9 mouse cellular contexts compared by ENCODE assay signal in genomic region chr2:153142620-153143199, GRCm38 (mm10). TPM values are rescaled to one million over a fixed set of nuclear protein-coding genes. Genes with fewer than 3 reads are reported as not detected.
DNase-seq lines count a peak whose midpoint lies in the region; ATAC-seq and TF ChIP-seq lines count a peak whose summit lies in the region.
"Had no signal": no experiment of that assay in that cellular context is flagged by ENCODE, and none has a peak within 500 bp of the region (broad histone marks: within the 10 kb centered on the region; RNA-seq: fewer than 3 reads in every experiment).

No protein-coding gene starts in this region.

- no peaks in the 10 kb centered on the region for H3K4me1 ChIP-seq in midbrain, embryonic 14.5 days (ENCODE audit: control insufficient read depth, insufficient read depth, low read length)
- no peaks in the 10 kb centered on the region for H3K4me1 ChIP-seq in midbrain, embryonic 13.5 days (replicated peaks)
- H3K4me1 ChIP-seq: neural tube, embryonic 12.5 days had no signal

- POLR2A ChIA-PET in Patski (lab: Charles Lee): interaction anchor here (1.3 kb wide), 1 partner anchor 61 kb away, joined by 5 read pairs; no protein-coding TSS in a partner anchor

- H3K27ac ChIP-seq in midbrain, embryonic 14.5 days (replicated peaks; ENCODE audit: low read depth, low read length): no peak overlapping the region
- H3K27ac ChIP-seq in midbrain, embryonic 13.5 days: no peak overlapping the region
- H3K27ac ChIP-seq: neural tube, embryonic 12.5 days had no signal

- H3K4me2 ChIP-seq in midbrain, embryonic 14.5 days (ENCODE audit: low read length): no peak overlapping the region
- H3K4me2 ChIP-seq in midbrain, embryonic 13.5 days (replicated peaks): no peak overlapping the region
- H3K4me2 ChIP-seq: neural tube, embryonic 12.5 days had no signal

- CTCF ChIA-PET in Patski (lab: Charles Lee): interaction anchor here (0.8 to 5.4 kb wide), 26 partner anchors 9 to 430 kb away, joined by 3 to 70 read pairs (median 4); partner anchors contain the start of genes Hck and Tm9sf4

- no peak for ATAC-seq in midbrain, embryonic 14.5 days (ENCODE audit: low FRiP score, low TSS enrichment)
- ATAC-seq in midbrain, embryonic 13.5 days: no peak
- no peak for ATAC-seq in Patski

- no peaks in the 10 kb centered on the region for H3K9me3 ChIP-seq in midbrain, embryonic 14.5 days (ENCODE audit: control insufficient read depth, low read length)
- no peaks in the 10 kb centered on the region for H3K9me3 ChIP-seq in midbrain, embryonic 13.5 days
- H3K9me3 ChIP-seq: neural tube, embryonic 12.5 days had no signal

- DNase-seq in midbrain, embryonic 14.5 days: peak; percentile 87
- no peak for DNase-seq in Patski (ENCODE audit: low read depth, low spot score)
- peak; percentile 70 for DNase-seq in cerebellum, adult 9-10 months
- peak; percentile 46 to 68 for DNase-seq in frontal cortex, postnatal 36 days (ENCODE audit: low spot score in 2 of 2)
- peak; percentile 22 to 53 for DNase-seq in layer of hippocampus, adult 8-10 months (ENCODE audit: low spot score in 2 of 2)
- peak; percentile 67 for DNase-seq in naive thymus-derived CD4-positive, alpha-beta T cell, adult 2 months (ENCODE audit: low read depth)
- peak; percentile 54 for DNase-seq in thymus, postnatal 4 days

- H3K4me3 ChIP-seq in midbrain, embryonic 14.5 days (replicated peaks; ENCODE audit: low read depth, low read length): no peak overlapping the region
- H3K4me3 ChIP-seq in midbrain, embryonic 13.5 days (replicated peaks): no peak overlapping the region
- H3K4me3 ChIP-seq: neural tube, embryonic 12.5 days had no signal

- WGBS in midbrain, embryonic 14.5 days: 30% methylated on average over 10 of the region's 10 CpGs
- WGBS in midbrain, embryonic 13.5 days: 34% methylated on average over 10 of the region's 10 CpGs

- in situ Hi-C loops in Patski (cut with MboI; ENCODE audit: low pct_unique_long_range_greater_than_20kb): loop anchor here (5.0 to 10.0 kb wide), 3 partner anchors 58 to 442 kb away; no protein-coding TSS in a partner anchor

- H3K36me3 ChIP-seq in midbrain, embryonic 14.5 days (ENCODE audit: control insufficient read depth, insufficient read depth, low read length): no peaks in the 10 kb centered on the region
- no peaks in the 10 kb centered on the region for H3K36me3 ChIP-seq in midbrain, embryonic 13.5 days
- H3K36me3 ChIP-seq: neural tube, embryonic 12.5 days had no signal

- H3K9ac ChIP-seq in midbrain, embryonic 14.5 days (replicated peaks; ENCODE audit: low read length): no peak overlapping the region
- H3K9ac ChIP-seq in midbrain, embryonic 13.5 days (replicated peaks): no peak overlapping the region
- H3K9ac ChIP-seq: neural tube, embryonic 12.5 days had no signal

- H3K27me3 ChIP-seq in midbrain, embryonic 14.5 days (ENCODE audit: control insufficient read depth, insufficient read depth, low read length): no peaks in the 10 kb centered on the region
- H3K27me3 ChIP-seq in midbrain, embryonic 13.5 days: 0 out of 2 replicates have a peak, but pooled peaks cover 3% of the 10 kb centered on the region
- no peaks in the 10 kb centered on the region for H3K27me3 ChIP-seq in Patski
- H3K27me3 ChIP-seq: neural tube, embryonic 12.5 days had no signal

- peak; percentile 86 for TF ChIP-seq CTCF in Patski (IDR thresholded peaks at IDR 0.05)

RNA-seq across cellular contexts. Expression of gene Tm9sf4, which starts 18.4 kb away (rescaled TPM):
- polyA plus RNA-seq in midbrain, embryonic 14.5 days (2014; fragmentation: Nextera tagmentation; extraction: Ambion mirVana): 80.1 and 89.8 TPM in 2 replicates
- 78.6 and 80.0 TPM in 2 replicates for polyA plus RNA-seq in midbrain, embryonic 13.5 days (2015; fragmentation: Nextera tagmentation; extraction: Ambion mirVana)
- polyA plus RNA-seq in Patski (2021): 95.3 TPM
- 100 to 1,000 TPM in 3 of 4 experiments, 10 to 100 TPM in 1; 93.5 to 116 (median 103) TPM for total RNA-seq in layer of hippocampus, adult 8-10 months (2022)

RNA-seq across cellular contexts. Expression of gene Hck, which starts 34.4 kb away (rescaled TPM):
- 1.4 and 2.3 TPM in 2 replicates for polyA plus RNA-seq in midbrain, embryonic 14.5 days (2014; fragmentation: Nextera tagmentation; extraction: Ambion mirVana)
- polyA plus RNA-seq in midbrain, embryonic 13.5 days (2015; fragmentation: Nextera tagmentation; extraction: Ambion mirVana): 1.3 TPM in 2 replicates
- 1.3 TPM for polyA plus RNA-seq in Patski (2021)
- 1 to 10 TPM; 1.6 to 5.9 (median 3.6) TPM for total RNA-seq in layer of hippocampus, adult 8-10 months (2022)
